Mouse (Mus musculus) CD8-positive naive resting alpha-beta T cell, adult 2 months (primary cell): Measurements from ENCODE around the gene Cemip.
"Not testable (repeated sequence)": the region's sequence is repeated elsewhere in the genome, so short reads cannot be mapped to it uniquely, and the experiment has no call there.

Experiments used
- DNase-seq, 2 experiments: peaks; one replicate each; pipeline ENCODE4 v3.0.0; 2022; ENCODE audit warnings: low read depth in 2 of 2, low spot score in 2 of 2

Cemip gene

GRCm38 (mm10) chr7:83896077-83896740 is 190.1 kb downstream of the Cemip start:
- DNase-seq = no peak

- no peak for DNase-seq
These were observed 192.0 kb downstream of the Cemip start for GRCm38 (mm10) chr7:83894348-83894747.

GRCm38 (mm10) chr7:83892333-83892669 is 194.0 kb downstream of the Cemip start:
- DNase-seq = no peak

- DNase-seq = peak; percentile 98 to 99
These were observed 194.6 kb downstream of the Cemip start for GRCm38 (mm10) chr7:83891433-83892332.

- DNase-seq = not testable (repeated sequence)
These were observed 196.4 kb downstream of the Cemip start for GRCm38 (mm10) chr7:83889946-83890345.

GRCm38 (mm10) chr7:83889383-83889782 is 196.9 kb downstream of the Cemip start:
- no peak for DNase-seq

- DNase-seq = no peak
These were observed 199.8 kb downstream of the Cemip start for GRCm38 (mm10) chr7:83886366-83887129.

GRCm38 (mm10) chr7:83885835-83886234 is 200.5 kb downstream of the Cemip start:
- no peak for DNase-seq

- DNase-seq = no peak
These were observed 201.3 kb downstream of the Cemip start for GRCm38 (mm10) chr7:83884921-83885532.

- DNase-seq = peak; percentile 66 to 68
These were observed 202.2 kb downstream of the Cemip start, which contains the start of the genes Tlnrd1 and Mesd for GRCm38 (mm10) chr7:83884021-83884658. Gene Tlnrd1 (minus strand): TSS chr7:83884305. Gene Mesd (plus strand): TSS chr7:83884466.

- peak; percentile 10 to 18 for DNase-seq
These were observed 202.9 kb downstream of the Cemip start for GRCm38 (mm10) chr7:83883276-83884020.
